Mouse (Mus musculus) ES-Bruce4 (cell line): Measurements from ENCODE around the gene Rgs3. TPM values are rescaled to one million over a fixed set of nuclear protein-coding genes. Genes with fewer than 3 reads are reported as not detected.
A peak's percentile ranks its signal among the peaks of the same experiment; 100 is the strongest.

Experiments used
- H3K27ac ChIP-seq: 2 replicates; pipeline ENCODE4 v1.5.1; 2012; ENCODE audit warnings: low read length, inconsistent platforms; ENCODE audit not compliant: insufficient read depth
- H3K27me3 ChIP-seq: 2 replicates; pipeline ENCODE4 v1.6.1; 2012; ENCODE audit warnings: mild to moderate bottlenecking, low read length, inconsistent platforms; ENCODE audit not compliant: control insufficient read depth, poor library complexity, insufficient read depth, severe bottlenecking
- H3K36me3 ChIP-seq: 2 replicates; pipeline ENCODE4 v1.6.1; 2012; ENCODE audit warnings: inconsistent platforms, mild to moderate bottlenecking, low read length, moderate library complexity; ENCODE audit not compliant: control insufficient read depth, poor library complexity, insufficient read depth, severe bottlenecking
- H3K4me1 ChIP-seq: one replicate; pipeline ENCODE4 v1.8.1; 2011; ENCODE audit warnings: low read length; ENCODE audit not compliant: control insufficient read depth, insufficient read depth
- H3K4me3 ChIP-seq: 2 replicates; pipeline ENCODE4 v1.5.1; 2011; ENCODE audit warnings: low read depth, mild to moderate bottlenecking, low read length
- H3K9ac ChIP-seq: 2 replicates; pipeline ENCODE4 v1.6.1; 2012; ENCODE audit warnings: low read depth, mild to moderate bottlenecking, inconsistent platforms; ENCODE audit not compliant: poor library complexity, severe bottlenecking
- H3K9me3 ChIP-seq: replicated peaks from 2 replicates; pipeline ENCODE4 v1.6.1; 2012; ENCODE audit warnings: mild to moderate bottlenecking, low read length, inconsistent platforms; ENCODE audit not compliant: control insufficient read depth, poor library complexity, insufficient read depth, severe bottlenecking
- CTCF ChIP-seq: IDR thresholded peaks from one replicate; pipeline ENCODE4 v1.8.1; 2011; ENCODE audit warnings: low read depth, low read length
- EP300 ChIP-seq: IDR thresholded peaks from 2 replicates; pipeline ENCODE4 v1.6.1; 2011; ENCODE audit warnings: low read depth, low read length; ENCODE audit not compliant: insufficient read depth
- POLR2A ChIP-seq: IDR thresholded peaks from one replicate; pipeline ENCODE4 v1.8.1; 2011; ENCODE audit warnings: low read length; ENCODE audit not compliant: insufficient read depth
- polyA plus RNA-seq: library from polyadenylated mRNA; stranded (reverse); fragments of >200 nt; gene quantifications from 2 replicates; pipeline ENCODE4 v1.2.4, GENCODE M21; 2011; ENCODE audit warnings: low read depth; ENCODE audit not compliant: missing spikeins, insufficient read depth, insufficient read length

Rgs3 gene
- polyA plus RNA-seq, 1 experiment: 15.3 TPM

GRCm38 (mm10) chr4:62628547-62628946, 68.9 kb downstream of the Rgs3 start:
- Histone ChIP-seq H3K36me3 (no peaks in the 10 kb centered on the region), H3K4me1 (no peaks in the 10 kb centered on the region), H3K4me3 (no peak overlapping the region), H3K27ac (no peak overlapping the region), H3K27me3 (no peaks in the 10 kb centered on the region), H3K9ac (no peak overlapping the region), H3K9me3 (no peaks in the 10 kb centered on the region)
- TF ChIP-seq EP300: no peak
- TF ChIP-seq CTCF: no peak
- no peak for TF ChIP-seq POLR2A

- no peaks in the 10 kb centered on the region for H3K4me1 ChIP-seq
These were observed 69.8 kb downstream of the Rgs3 start for GRCm38 (mm10) chr4:62629461-62629860.

DNA sequence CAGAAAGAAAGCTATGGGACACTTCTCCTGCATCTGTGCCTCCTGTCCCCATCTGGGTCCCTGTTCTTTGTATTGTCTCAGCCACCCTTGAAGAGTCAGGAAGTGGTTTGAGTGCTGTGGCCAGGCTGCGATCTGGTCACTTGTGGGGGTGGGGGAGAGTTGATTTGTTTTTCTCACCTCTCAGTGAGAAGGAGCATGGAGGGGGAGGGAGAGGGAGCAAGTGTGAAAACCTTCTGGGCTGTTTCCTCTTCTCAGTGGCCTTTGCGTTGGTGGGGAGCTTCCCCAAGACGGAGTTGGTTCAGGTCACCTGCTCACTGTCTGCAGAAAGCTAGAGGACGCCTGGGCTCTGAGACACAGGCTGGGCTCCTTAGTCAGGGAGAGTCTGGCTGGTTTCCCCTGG, 70.3 kb downstream of the Rgs3 start:
- Histone ChIP-seq H3K4me1 (no peaks in the 10 kb centered on the region), H3K27me3 (no peaks in the 10 kb centered on the region), H3K9ac (no peak overlapping the region), H3K27ac (no peak overlapping the region), H3K36me3 (no peaks in the 10 kb centered on the region), H3K4me3 (no peak overlapping the region), H3K9me3 (no peaks in the 10 kb centered on the region)
- TF ChIP-seq CTCF (no peak), EP300 (no peak), POLR2A (no peak)

More at GRCm38 (mm10) chr4:62629461-62629860, 69.8 kb downstream of the Rgs3 start:
- no peaks in the 10 kb centered on the region for H3K9me3 ChIP-seq
- TF ChIP-seq EP300 (no peak), POLR2A (no peak), CTCF (no peak)
- no peak overlapping the region for H3K27ac ChIP-seq
- H3K27me3 ChIP-seq: no peaks in the 10 kb centered on the region
- no peaks in the 10 kb centered on the region for H3K36me3 ChIP-seq
- no peak overlapping the region for H3K9ac ChIP-seq
- no peak overlapping the region for H3K4me3 ChIP-seq

DNA sequence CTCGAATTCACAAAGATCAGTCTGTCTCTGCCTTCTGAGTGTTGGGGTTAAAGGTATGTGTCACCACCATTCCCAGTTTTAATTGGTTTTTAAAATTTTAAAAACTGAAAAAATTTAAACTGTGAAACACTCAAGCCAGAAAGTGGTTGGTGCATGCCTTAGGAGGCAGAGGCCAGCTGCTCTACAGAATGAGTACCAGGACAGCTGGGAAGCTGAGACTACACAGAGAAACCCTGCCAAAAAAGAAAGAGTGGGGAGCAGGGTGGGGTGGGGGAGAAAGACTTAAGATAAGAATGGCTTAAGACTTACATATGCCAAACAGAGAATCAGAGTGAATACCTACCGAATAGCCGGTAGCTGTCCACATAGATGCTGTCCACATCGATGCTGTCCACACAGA, 73.6 kb downstream of the Rgs3 start:
- no peak overlapping the region for H3K9ac ChIP-seq
- no peak overlapping the region for H3K27ac ChIP-seq
- no peak overlapping the region for H3K4me3 ChIP-seq
- no peaks in the 10 kb centered on the region for H3K36me3 ChIP-seq
- TF ChIP-seq EP300 (no peak), CTCF (no peak), POLR2A (no peak)
- H3K9me3 ChIP-seq: no peaks in the 10 kb centered on the region
- no peaks in the 10 kb centered on the region for H3K27me3 ChIP-seq
- H3K4me1 ChIP-seq: no peaks in the 10 kb centered on the region

DNA sequence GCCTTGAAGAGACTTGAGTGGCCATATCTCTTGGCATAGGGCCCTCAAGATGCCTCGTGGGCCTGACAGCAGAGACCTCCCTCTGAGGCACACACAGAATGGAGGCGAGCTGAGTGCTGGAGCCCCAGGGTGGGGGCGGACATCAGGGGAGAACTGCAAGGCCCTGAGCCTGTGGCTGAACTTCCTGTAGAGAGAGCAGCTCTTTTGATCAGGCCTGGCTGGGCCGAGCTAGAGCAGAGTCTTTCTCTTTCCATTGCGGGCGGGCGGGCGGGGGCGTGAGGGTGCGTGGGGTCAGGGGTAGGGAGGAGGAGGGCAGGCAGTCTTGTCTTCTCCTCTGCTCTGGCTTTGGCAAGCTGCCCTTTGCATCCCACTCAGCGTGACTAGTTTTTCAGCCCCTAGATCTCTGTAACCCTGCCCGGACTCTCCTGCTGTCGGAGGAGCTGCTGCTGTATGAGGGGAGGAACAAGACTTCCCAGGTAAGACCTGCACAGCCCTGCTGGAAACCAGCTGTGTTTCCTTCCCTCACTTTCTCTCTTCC, 74.5 kb downstream of the Rgs3 start:
- H3K4me3 ChIP-seq: peak overlapping the region; percentile 37
- H3K4me1 ChIP-seq: no peaks in the 10 kb centered on the region
- H3K27me3 ChIP-seq: no peaks in the 10 kb centered on the region
- H3K9me3 ChIP-seq: no peaks in the 10 kb centered on the region
- H3K27ac ChIP-seq: no peak overlapping the region
- no peak overlapping the region for H3K9ac ChIP-seq
- no peaks in the 10 kb centered on the region for H3K36me3 ChIP-seq
- TF ChIP-seq CTCF (no peak), EP300 (no peak), POLR2A (no peak)

DNA sequence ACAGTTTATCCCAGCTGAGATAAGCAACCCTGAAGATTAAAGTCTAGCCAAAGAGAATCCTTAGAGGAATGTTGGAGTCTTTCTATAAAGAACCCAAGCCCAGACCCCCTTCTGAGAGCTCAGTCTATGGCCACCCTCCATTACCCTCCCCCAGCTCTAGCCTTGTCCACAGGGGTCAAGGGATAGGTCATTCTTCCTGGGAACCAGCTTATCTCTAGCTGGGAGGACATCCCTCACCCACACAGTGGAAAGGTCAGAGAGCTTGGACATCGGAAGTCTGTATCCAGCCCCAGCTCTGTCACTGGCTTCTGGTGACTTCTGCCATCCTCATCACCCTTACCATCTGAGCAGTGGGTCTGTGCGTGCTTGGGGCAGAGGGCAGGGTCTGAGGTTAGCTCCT, 75.2 kb downstream of the Rgs3 start:
- Histone ChIP-seq H3K9ac (no peak overlapping the region), H3K4me3 (no peak overlapping the region), H3K4me1 (no peaks in the 10 kb centered on the region), H3K36me3 (no peaks in the 10 kb centered on the region), H3K9me3 (no peaks in the 10 kb centered on the region), H3K27me3 (no peaks in the 10 kb centered on the region), H3K27ac (no peak overlapping the region)
- TF ChIP-seq EP300: no peak
- TF ChIP-seq POLR2A: no peak

- Histone ChIP-seq H3K36me3 (no peaks in the 10 kb centered on the region), H3K4me1 (no peaks in the 10 kb centered on the region), H3K27me3 (no peaks in the 10 kb centered on the region), H3K9ac (no peak overlapping the region), H3K9me3 (no peaks in the 10 kb centered on the region), H3K27ac (no peak overlapping the region), H3K4me3 (no peak overlapping the region)
- TF ChIP-seq POLR2A (no peak), EP300 (no peak)
These were observed 76.4 kb downstream of the Rgs3 start for GRCm38 (mm10) chr4:62636047-62636446.
